Mouse (Mus musculus) megakaryocyte-erythroid progenitor cell, adult 5 weeks (primary cell): Measurements from ENCODE around the gene Zfp595. TPM values are rescaled to one million over a fixed set of nuclear protein-coding genes. Genes with fewer than 3 reads are reported as not detected.

Experiments
- polyA plus RNA-seq: library from polyadenylated mRNA; stranded (reverse); fragments of >175 nt; gene quantifications from 2 replicates; pipeline ENCODE4 v1.2.3, GENCODE M21; 2012

The Zfp595 gene
- polyA plus RNA-seq: 0.06 and 0.29 TPM in 2 replicates

GRCm38 (mm10) chr13:67332019-67332724, at the start of gene Zfp595:
TSS of gene Zfp595 (minus strand) at chr13:67332570.

DNA sequence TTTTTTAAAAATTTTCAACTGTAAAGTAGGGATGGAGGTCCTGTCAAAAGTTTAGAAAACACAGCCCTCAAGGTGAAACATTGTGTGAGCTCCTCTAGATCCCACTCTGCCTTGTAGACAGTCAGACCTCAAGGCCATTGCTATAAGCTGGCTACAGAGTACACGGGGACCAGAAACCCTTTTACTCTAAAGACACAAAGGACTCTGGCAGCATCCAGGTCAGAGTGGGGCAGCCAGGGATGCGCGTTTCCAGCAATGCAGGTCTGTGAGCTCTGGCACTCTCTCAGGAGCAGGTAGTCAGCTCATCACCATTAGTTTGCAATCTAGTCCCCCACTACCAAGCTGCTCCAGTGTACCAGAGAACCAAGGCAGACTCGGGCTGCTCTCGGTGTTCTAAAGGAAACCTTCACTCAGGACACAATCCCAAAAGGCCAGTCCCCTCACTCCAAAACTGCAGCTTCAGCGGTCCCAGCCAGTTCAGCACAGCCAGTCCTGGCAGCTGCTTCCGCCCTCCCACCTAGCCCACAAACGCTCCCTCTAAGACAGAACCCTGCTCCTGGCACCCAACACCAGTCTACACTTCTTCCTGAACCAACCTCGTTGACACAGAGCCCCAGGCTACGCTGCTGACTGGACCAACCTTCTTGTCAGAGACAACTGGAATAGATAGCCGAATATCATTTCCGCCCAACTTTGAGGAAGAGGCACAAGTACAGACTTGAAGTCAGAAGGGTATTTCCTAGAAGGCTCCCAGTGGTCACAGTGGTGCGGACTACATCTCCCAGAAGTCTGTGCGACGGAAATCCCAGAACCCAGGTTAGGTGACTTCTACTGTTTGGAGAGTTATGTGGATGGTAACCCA, 42.9 kb upstream of the Zfp595 start, which contains the start of the genes Gm28041 and Zfp456:
Gm28041 (minus strand) TSS at position 684 of the 862 bp plus-strand sequence.
Zfp456 (minus strand) TSS at position 761 of the 862 bp plus-strand sequence.

DNA sequence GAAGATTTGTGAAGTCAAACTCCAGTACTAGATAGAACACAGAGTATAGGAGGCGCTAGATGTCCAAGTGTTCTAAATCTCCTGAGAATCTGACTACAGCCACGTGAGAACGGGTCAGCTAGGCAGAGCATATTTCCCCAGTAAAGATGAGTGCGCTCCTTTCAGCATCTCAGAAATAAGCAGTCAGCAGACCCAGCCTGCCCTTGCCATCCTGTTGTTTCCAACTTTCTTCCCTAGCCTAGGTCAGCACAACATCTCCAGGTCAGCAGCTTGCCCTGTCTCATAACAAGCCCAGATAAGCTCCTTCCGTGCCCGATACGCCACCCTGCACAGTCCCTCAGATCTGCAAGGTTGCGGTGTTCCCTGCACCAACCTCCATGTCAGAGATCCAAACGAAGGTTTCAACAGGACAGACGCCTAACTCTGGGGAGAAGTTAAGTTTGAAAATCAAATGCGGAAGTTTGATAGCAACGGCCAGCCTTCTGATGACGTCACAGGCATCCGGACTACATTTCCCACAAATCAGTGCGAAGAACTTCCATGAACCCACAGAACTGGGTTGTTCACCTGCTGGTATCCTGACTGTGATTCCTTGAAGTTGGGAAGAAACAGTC, 27.9 kb upstream of the Zfp595 start, which contains the start of the genes Gm28044 and Zfp953:
Gm28044 (minus strand) TSS at position 406 of the 614 bp plus-strand sequence.
Zfp953 (minus strand) TSS at position 475 of the 614 bp plus-strand sequence.

DNA sequence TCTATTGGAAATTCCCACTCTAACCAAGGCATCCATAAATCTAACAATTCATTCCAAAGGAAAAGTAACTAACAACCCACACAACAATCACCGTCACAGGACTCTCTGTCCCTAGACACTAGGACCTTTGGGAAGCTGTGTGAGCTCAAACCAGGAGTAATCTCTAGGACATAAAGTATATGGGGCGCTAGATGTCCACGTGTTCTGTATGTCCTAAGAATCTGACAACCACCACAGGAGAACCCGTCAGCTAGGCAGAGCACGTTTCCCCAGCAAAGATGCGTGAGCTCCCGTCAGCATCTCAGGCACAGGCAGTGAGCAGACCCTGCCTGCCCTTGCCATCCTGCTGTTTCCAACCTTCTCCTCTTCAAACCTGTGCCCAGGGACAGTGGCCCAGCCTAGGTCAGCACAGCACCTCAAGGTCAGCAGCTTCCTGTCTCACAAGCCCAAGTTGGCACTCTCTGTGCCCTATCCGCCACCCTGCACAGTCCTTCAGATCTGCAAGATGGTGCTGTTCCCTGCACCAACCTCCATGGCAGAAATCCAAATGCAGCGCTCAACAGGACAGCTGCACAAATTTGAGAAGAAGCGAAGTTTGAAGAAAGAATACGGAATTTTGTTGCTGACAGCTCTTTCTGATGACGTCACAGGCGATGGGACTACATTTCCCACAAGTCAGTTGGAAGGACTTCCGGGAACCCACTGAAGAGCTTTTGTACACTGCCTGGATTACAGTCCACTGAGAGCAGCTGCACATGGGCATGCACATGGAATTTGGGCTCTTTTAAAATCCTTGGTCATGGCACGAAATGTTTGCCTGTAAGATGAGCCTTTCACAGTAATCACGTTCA, 26.3 kb downstream of the Zfp595 start, which contains the start of gene Zfp457:
Zfp457 (minus strand) TSS at position 664 of the 851 bp plus-strand sequence.

DNA sequence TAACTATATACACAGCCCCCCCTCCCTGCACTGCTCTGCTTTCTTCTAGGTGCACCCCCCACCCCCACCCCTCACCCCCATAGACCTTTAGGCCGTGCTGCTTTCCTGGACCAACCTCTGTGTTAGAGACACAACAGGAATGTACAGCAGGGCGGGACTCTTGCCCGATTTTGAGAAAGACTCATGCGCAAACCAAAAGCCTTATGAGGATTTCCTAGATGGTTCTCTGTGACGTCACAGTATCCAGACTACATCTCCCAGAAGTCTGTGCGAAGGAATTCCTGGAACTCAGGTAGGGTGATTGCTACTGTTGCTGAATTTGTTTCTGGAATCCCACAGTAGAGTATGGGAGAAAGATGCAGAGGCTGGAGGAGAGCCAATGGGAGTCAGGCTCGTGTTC, 54.1 kb downstream of the Zfp595 start, which contains the start of gene Zfp458:
Zfp458 (minus strand) TSS at position 153 of the 400 bp plus-strand sequence.

Other genes with a start within 250 kb of the Zfp595 start
- gene Zfp708, start 234.6 kb downstream of the Zfp595 start, polyA plus RNA-seq: 0.04 and 0.05 TPM in 2 replicates
- 0.23 and 1.2 TPM in 2 replicates for gene Gm28557, start 224.0 kb downstream of the Zfp595 start, polyA plus RNA-seq
- not detected in 2 replicates for gene Rslcan18, start 216.3 kb downstream of the Zfp595 start, polyA plus RNA-seq
- 0.02 and 0.29 TPM in 2 replicates for gene Zfp759, start 210.9 kb downstream of the Zfp595 start, polyA plus RNA-seq
- gene Rsl1, start 159.4 kb downstream of the Zfp595 start, polyA plus RNA-seq: 0.29 and 0.34 TPM in 2 replicates
- 0.09 and 0.17 TPM in 2 replicates for gene Zfp455, start 138.1 kb downstream of the Zfp595 start, polyA plus RNA-seq
- gene Zfp458, start 54.1 kb downstream of the Zfp595 start, polyA plus RNA-seq: 0.24 and 0.44 TPM in 2 replicates
- 0.27 TPM in 1 of 2 replicates, not detected in the other for gene Zfp457, start 26.1 kb downstream of the Zfp595 start, polyA plus RNA-seq
- not detected in 2 replicates for gene Gm28044, start 28.0 kb upstream of the Zfp595 start, polyA plus RNA-seq
- 0.08 and 0.16 TPM in 2 replicates for gene Zfp953, start 28.0 kb upstream of the Zfp595 start, polyA plus RNA-seq
- 0.23 TPM in 1 of 2 replicates, not detected in the other for gene Gm28041, start 43.2 kb upstream of the Zfp595 start, polyA plus RNA-seq
- 0.03 and 0.10 TPM in 2 replicates for gene Zfp456, start 43.2 kb upstream of the Zfp595 start, polyA plus RNA-seq
- gene Zfp429, start 67.2 kb upstream of the Zfp595 start, polyA plus RNA-seq: 0.34 and 0.63 TPM in 2 replicates
- not detected in 2 replicates for gene Zfp459, start 88.8 kb upstream of the Zfp595 start, polyA plus RNA-seq
- 0.28 and 0.83 TPM in 2 replicates for gene Zfp874a, start 119.1 kb upstream of the Zfp595 start, polyA plus RNA-seq
- gene Zfp874b, start 151.7 kb upstream of the Zfp595 start, polyA plus RNA-seq: 0.13 and 0.18 TPM in 2 replicates
- gene Zfp58, start 168.0 kb upstream of the Zfp595 start, polyA plus RNA-seq: 0.23 and 0.51 TPM in 2 replicates
- gene Gm26965, start 193.6 kb upstream of the Zfp595 start, polyA plus RNA-seq: not detected in 2 replicates
- 0.63 and 0.94 TPM in 2 replicates for gene Zfp87, start 193.6 kb upstream of the Zfp595 start, polyA plus RNA-seq
- gene Zfp748, start 221.3 kb upstream of the Zfp595 start, polyA plus RNA-seq: 0.27 and 0.32 TPM in 2 replicates